Mouse (Mus musculus): ENCODE data around the gene Aif1l.

DNA sequence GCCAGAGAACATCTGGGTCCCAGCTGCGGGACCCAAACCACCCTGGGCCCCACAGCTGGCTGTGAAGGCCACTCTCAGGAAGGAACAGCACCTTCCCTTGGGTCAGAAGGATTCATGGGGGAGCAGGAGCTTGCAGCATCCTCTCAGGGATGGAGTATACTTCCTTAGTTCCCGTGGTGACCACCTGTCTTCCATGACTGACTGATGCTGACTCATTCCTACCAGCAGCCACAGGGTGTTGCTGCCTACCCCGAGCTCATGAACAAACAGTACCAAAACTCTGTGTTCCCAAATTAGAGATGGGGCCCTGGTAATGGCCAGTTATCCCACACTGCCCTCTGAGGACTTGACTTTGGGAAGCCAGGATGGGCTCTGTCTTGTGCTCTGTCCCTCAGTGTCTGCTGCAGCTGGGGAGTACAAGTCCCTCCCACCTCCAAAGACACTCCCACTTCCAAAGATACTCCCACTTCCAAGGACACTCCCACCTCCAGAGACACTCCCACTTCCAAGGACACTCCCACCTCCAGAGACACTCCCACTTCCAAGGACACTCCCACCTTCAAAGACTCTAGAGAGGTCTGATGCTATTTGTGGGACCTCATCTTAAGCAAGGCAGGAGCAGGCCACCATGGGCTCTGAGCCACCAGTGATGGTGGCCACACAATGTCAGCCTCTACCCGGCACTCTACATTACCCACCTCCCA is 48.1 kb upstream of the Aif1l start:
- TF ChIP-seq POLR2A (IDR thresholded peaks at IDR 0.05; ENCODE audit: borderline replicate concordance, control insufficient read depth, low read depth, low read length) = no peak
- no peak for TF ChIP-seq CTCF (IDR thresholded peaks at IDR 0.05; ENCODE audit: control insufficient read depth, insufficient read depth, low read length)

All from bone marrow, adult 2 months (tissue).